Mouse (Mus musculus) cerebellum, adult 11-12 months (tissue): Measurements from ENCODE around the gene Noxo1.
"Not testable (repeated sequence)": the region's sequence is repeated elsewhere in the genome, so short reads cannot be mapped to it uniquely, and the experiment has no call there.

Experiments
- DNase-seq: peaks from one replicate; pipeline ENCODE4 v3.0.0; 2022

Gene Noxo1

DNA sequence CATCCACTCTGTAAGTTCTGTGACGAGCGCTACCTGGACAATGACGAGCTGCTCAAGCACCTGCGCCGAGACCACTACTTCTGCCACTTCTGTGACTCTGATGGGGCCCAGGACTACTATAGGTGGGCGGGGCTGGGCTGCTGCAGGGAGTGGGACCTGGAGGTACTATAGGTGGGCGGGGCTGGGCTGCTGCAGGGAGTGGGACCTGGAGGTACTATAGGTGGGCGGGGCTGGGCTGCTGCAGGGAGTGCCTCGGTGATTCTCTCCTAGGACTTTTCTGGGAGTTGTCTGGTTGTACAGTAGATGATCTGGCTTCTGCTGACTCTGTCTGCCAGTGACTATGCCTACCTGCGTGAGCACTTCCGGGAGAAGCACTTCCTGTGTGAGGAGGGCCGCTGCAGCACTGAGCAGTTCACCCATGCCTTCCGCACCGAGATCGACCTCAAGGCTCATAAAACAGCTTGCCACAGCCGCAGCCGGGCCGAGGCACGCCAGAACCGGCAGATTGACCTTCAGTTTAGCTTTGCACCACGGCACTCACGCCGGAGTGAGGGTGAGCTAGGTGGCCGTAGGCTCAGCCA, 18.4 kb upstream of the Noxo1 start:
- no peak for DNase-seq

DNA sequence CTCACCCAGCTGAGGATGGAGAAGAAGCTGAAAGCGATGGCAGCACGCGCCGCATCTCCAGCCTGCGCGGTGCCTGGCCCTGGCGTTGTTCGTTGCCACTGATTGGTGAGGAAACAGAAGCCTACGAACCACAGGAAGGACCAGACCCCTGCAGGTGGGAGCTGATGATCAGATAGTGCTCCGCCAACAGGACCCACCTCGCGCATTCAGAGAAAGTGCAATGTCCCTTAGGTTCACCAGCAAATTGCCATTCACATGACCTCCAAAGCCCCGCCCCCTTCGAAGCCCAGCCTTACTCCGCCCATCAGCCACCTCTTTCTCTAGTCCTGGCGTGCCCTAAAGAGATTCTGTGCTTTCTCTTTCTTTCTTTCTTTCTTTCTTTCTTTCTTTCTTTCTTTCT, 9.5 kb upstream of the Noxo1 start:
- no peak for DNase-seq

DNA sequence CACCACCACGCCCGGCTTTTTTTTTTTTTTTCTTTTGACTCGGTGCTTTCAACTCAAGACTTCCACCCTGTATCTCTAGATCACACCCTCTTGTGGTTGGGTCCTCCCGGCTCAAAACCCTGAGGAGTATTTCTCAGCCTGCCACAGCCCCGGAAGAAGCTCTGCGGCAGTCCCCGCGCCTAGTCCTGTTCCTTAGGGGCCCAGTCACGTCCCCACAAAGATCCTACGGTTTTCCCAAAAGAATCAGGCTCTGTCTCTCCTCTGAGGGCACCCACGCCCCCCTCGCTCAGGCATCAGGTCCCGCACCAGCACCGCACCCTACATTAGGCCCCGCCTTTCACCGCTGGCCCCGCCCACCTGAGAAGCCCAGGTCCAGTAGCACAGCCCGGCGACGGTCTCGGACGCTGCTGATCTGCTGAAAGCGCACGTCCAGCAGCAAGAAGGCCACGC, 8.9 kb upstream of the Noxo1 start:
- no peak for DNase-seq

GRCm38 (mm10) chr17:24687599-24687998, 8.4 kb upstream of the Noxo1 start:
- no peak for DNase-seq

DNA sequence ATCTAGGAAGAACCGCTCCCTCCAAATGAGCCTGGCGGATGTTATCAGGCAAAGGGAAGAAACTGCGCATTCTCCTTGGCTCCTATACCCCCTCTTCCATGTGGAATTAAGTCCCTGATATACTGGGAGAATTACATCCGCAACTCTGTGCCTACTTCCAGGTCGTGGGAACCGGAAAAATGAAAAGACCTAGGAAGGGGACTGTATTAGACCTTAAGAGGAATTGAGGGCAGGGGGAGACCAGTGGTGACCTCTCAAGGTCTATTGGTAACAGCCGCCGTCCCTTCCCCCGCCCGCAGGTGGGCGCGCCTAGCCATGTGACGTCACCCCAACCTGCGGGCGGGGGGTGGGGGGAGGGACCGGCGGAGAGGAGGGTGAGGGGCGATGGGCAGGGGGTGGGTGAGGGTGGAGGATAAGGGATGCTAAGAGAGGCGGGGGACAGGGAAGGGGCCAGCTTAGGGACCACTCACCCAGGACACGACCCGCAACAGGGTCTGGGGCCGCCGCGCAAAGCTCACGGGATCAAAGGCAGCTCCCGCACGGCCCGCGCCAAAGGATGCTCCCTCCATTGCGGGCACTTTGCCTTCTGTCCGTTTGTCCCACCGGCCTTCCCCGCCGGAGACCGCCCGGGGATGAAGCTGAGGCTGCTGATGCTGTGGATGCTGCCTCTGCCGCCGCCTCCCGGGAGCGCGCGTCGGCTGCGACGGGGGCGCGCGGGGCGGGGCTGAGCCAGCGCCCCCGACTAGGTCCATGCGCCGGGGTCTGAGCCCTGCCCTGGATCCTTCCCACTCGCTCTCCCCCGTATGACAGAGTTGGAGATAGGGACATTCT, 6.6 kb upstream of the Noxo1 start, which contains the start of gene Syngr3:
Gene Syngr3, minus strand, starts transcription at position 705 of the 831 bp plus-strand sequence.
- DNase-seq = peak; percentile 74

DNA sequence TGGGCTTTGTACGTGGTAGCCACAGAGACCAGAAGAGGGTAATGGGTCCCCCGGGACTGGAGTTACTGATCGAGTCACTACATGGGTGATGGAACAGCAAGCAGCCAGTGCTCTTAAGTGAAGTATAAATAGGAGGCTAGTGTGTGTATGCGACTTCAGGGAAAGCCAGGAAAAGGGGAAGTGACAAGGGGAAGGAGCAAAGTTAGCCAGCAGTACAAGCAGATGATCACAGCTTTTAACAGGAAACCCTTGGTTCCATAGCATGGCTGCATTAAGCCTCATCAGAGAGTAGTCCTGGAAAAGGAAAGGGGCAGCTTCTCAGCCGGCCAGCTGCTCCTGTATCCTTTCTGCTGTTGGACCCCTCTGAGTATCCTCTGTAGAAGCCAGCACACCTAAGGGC, 3.6 kb upstream of the Noxo1 start:
- DNase-seq = no peak

DNA sequence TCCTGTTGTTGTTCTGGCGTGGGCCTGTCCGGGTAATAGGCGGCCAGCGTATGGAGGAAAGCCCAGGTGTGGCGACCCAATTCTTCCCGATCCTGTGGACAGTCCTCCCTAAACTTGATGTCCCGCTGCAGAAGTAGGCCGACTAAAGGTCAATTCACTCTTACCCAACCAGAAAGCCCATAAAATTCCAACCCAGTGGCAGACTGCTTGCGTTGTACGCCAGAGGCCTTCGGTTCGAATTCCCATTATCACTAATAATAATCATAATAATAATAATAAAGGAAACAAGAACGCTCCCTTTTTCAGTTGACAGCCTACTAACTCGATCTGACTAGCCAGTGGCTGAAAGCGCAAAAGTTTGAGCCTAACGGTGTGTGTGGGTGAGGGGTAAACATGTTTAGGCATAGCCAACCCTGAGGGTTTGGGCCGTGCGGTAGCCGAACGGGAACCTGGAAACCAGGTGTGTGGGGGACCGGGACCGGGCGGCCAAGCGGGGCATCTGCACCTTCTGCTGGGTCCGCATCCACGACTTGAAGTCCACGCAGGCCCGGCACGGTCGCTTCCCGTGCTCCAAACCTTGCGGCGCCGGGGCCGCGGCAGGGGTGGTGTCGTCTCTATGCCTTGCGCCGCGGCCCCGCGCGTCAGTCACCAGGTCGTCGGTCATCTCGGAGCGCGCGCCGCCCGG, 566 bp upstream of the Noxo1 start:
- DNase-seq = no peak

- DNase-seq = no peak
Observed at GRCm38 (mm10) chr17:24697985-24698384, 2.0 kb downstream of the Noxo1 start.

GRCm38 (mm10) chr17:24698715-24699114, 2.7 kb downstream of the Noxo1 start:
- no peak for DNase-seq

GRCm38 (mm10) chr17:24699473-24699872, 3.4 kb downstream of the Noxo1 start:
- no peak for DNase-seq

DNA sequence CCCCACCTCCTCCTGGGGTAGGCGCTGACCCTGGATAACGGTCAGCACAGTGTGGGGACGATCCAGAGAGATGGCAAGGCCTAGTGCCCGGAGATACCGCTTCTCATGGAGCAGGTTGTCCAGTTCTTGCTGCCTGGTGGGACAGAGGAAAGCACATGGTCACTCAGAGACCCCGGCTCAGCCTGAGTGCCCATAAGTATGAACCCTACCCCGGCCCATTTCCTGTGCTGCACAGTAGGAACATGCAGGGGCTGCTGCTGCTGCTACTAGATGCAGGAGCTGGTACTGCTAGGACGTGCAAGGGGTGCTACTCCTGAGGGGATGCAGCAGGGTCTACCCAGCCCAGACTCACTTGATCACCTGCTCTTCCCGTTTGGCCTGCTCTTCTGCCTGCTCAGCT, 5.2 kb downstream of the Noxo1 start:
- no peak for DNase-seq

DNA sequence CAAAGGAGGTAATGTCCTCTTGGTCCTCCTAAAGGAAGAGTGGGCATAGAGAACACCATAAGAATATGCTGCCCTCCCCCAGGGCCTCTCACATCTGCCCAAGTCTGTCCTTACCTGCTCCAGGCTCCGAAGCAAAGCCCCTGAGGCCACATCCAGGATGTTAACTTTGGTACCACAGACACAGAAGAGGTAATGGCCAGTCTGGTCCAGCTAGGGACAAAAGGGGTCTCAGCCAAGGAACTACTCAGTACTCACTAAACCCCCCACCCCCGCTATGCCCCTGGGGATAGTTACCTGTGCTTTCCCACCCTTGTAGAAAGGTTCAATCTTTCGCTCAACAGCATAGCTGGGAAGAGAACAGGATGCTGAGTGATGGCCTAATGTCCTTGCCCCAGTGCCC, 9.8 kb downstream of the Noxo1 start:
- peak; percentile 19 for DNase-seq

GRCm38 (mm10) chr17:24706982-24707800, 11.2 kb downstream of the Noxo1 start, which contains the start of gene Tbl3:
Gene Tbl3, minus strand, starts transcription at chr17:24707660.
- peak; percentile 90 for DNase-seq

DNA sequence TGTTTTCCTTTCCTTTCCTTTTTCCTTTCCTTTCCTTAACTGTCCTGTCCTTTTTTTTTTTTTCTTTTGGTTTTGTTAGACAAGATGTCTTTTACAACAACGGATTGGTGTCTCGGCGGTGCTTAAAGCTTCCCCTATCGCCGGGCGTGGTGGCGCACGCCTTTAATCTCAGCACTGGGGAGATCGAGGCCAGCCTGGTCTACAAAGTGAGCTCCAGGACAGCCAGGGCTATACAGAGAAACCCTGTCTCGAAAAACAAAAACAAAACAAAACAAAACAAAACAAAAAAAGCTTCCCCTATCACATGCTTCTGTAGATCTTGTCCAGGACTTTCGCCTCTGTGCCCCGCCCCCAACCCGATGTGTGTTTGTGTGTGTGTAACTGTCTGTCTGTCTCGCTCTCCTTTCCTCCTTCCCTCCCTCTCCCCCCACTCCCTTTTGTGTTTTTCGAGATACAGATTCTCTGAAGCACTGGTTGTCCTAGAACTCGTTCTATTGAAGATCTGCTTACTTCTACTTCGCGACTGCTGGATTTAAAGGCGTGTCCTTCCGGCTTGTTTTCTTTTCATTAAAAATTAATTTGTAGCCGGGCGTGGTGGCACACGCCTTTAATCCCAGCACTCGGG, 11.9 kb downstream of the Noxo1 start:
- DNase-seq = no peak

DNA sequence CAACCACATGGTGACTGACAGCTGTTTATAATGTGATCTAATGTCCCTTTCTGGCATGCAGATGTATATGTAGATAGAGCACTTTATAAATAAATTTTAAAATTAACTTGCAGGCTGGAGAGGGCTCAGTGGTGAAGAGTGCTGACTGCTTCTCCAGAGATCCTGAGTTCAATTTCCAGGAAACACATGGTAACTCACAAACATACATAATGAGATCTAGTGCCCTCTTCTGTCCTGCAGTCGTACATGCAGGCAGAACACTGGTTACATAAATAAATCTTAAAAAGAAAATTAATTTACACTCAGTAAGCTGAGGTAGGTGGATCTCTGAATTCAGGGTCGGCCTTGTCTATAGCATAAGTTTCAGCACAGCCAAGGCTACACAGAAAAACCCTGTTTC, 12.6 kb downstream of the Noxo1 start:
- DNase-seq = no peak

DNA sequence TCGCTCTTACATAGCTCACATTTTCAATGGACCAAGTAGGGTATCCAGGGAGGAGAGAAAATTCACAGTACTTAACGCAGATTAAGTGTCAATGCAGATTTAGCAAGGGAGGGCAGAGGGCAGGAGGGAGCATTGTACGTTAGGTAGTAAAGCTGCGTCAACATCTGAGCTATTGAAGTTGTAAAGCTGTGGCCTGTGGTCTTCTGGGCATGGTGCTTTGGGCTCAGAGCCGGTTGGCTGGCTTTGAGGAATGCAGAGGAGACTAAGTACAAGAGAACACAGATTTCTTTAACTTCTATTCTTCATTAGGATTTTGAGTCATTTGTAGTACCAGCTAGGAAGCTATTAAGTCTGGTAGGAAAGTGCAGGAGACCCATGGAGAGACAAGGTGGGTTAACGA, 19.5 kb downstream of the Noxo1 start:
- no peak for DNase-seq

- DNase-seq = no peak
Observed at GRCm38 (mm10) chr17:24716166-24716682, 20.2 kb downstream of the Noxo1 start.

DNA sequence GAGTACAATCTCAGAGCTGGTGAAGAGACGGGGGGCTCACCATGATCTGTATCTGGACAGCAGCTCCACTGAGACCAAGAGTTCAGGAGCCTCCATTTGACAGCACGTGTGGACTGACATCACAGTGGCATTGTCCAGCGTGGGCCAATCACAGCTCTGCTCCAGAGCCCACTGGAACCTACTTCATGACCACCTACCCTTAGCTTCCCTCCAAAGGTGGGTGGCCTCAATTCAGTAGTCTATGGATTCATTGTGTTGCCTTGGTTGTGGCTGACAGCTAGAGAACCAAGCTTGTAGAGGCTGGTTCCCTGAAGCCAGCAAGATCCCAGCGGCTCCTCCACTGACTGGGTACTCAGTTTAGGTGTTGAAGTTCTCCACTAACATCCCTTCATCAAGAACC, 21.9 kb downstream of the Noxo1 start, which contains the start of the genes Rnf151 and Rps2:
Gene Rnf151, minus strand, starts transcription at position 121 of the 400 bp plus-strand sequence.
Gene Rps2, plus strand, starts transcription at position 174 of the 400 bp plus-strand sequence.
- DNase-seq = no peak

GRCm38 (mm10) chr17:24718938-24719337, 22.9 kb downstream of the Noxo1 start:
- not testable (repeated sequence) for DNase-seq

DNA sequence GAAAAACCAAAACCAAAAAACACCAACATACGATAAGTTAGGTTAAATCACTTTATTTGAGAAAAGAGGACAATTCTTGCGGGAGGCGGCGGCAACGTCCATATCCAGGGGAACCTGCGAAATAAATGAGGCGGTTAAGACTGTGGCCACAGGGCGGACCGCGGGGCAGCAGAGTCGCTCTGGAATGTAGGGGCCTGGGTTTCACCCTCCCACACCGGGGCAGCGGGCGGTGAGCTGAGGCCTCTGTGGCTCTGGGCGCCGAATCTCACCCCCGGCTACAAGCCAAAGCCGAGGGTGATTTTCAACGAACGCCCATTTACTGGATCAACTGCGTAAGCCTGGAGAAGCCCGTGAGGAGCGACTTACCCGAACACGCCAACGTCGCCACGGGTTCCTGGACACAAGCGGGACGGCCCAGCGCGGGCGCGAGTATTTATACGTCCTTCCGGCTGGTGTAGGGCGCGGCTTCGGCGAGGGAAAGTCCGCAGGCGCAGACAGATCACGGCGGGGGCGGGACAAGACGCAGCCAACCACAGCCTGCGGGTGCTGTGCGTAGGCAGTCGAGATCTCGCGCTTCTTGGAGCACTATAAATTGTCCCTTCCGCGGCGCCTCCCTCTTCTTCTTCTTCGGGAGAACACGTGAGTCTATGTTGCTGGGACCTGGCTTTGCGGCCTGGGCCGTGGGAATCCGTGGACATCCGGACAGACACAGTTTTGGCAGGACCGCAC, 23.6 kb downstream of the Noxo1 start:
- peak; percentile 99 for DNase-seq

- not testable (repeated sequence) for DNase-seq
Observed at GRCm38 (mm10) chr17:24720616-24721015, 24.6 kb downstream of the Noxo1 start.
